Mouse (Mus musculus) thymus, postnatal 25 days (tissue): ENCODE data around the gene Serp2.

Source experiments
- DNase-seq: peaks from one replicate; pipeline ENCODE4 v3.0.0; 2022

The Serp2 gene

DNA sequence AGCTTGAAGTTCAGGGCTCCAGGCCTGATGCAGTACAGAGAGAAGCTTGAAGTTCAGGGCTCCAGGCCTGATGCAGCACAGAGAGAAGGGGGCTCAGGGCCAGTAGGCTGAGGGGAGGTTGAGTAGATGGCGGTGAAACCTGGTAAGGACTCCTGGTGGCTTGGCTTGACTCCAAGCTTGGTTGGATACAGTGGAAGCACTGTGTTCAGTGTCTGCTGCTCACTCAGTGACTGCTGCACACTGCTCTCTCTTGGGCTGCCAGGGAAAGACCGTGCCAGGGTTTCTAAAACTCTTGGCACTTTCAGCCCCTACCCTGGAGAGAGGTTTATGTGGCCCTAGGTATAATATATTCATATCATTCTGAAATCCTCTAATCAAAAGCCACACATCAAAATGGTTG, 67.6 kb downstream of the Serp2 start:
- no peak for DNase-seq

- no peak for DNase-seq
Measured at GRCm38 (mm10) chr14:76488101-76489044, 68.3 kb downstream of the Serp2 start.

DNA sequence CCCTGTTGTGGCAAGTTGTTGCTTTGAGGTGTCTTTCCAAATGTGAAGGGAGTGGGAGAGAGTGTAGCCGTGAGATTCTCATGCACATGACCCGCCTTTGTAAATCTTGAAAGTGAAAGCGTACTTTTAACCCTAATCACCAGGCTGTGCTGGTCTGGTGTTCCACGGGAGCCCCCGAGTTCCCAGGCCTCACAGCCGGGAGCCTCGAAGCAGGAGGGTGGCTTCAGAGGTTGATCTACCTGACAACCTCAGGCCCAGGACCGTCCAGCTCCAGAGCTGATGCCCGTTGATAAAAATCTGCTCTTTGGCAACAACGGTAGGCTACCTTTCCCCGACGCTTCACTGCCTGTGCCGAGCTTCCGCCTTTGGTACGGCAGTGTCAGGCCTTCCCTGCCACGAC, 69.1 kb downstream of the Serp2 start:
- no peak for DNase-seq

- DNase-seq = no peak
Measured at GRCm38 (mm10) chr14:76483701-76484100, 73.0 kb downstream of the Serp2 start.
